In the genomic region with DNA sequence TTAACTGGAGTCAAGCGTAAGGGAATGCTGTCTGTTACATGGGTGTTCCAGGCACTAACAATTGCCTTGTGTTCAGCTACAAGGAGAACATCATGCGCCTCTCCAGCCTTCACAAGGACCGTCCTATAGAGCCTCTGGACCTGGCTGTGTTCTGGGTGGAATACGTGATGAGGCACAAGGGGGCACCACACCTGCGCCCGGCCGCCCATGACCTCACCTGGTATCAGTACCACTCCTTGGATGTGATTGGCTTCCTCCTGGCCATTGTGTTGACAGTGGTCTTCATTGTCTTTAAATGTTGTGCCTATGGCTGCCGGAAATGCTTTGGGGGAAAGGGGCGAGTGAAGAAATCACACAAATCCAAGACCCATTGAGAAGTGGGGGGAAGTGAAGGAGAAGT, we compare ENCODE assay signal across 12 mouse cellular contexts. TPM values are rescaled to one million over a fixed set of nuclear protein-coding genes. Genes with fewer than 3 reads are reported as not detected.
DNase-seq lines count a peak whose midpoint lies in the region; ATAC-seq lines count a peak whose summit lies in the region.
"Had no signal": no experiment of that assay in that cellular context is flagged by ENCODE, and none has a peak within 500 bp of the region (broad histone marks: within the 10 kb centered on the region; RNA-seq: fewer than 3 reads in every experiment).

No protein-coding gene starts in this region.

- peak; percentile 1 for DNase-seq in heart, adult 8-10 months (ENCODE audit: low spot score)
- no peak for DNase-seq in heart, postnatal 36 days
- DNase-seq in midbrain, embryonic 10.5 days (ENCODE audit: low spot score): peak; percentile 20
- DNase-seq in Muller cell, postnatal 12 days (ENCODE audit: inconsistent ontology term): peak; percentile 9
- peak; percentile 40 for DNase-seq in limb, embryonic 11.5 days (ENCODE audit: low spot score)
- no peak for DNase-seq in layer of hippocampus, adult 9-11 months

- H3K9me3 ChIP-seq in midbrain, embryonic 10.5 days (replicated peaks): no peaks in the 10 kb centered on the region; the same call in 1 of the 2 replicates
- peaks cover 47% of the 10 kb centered on the region for H3K9me3 ChIP-seq in midbrain, embryonic 16.5 days (replicated peaks; ENCODE audit: control insufficient read depth, low read length, poor library complexity, severe bottlenecking)
- peaks cover 43% of the 10 kb centered on the region for H3K9me3 ChIP-seq in limb, embryonic 11.5 days (ENCODE audit: control insufficient read depth, low read length)
- H3K9me3 ChIP-seq: G1E had no signal

- 76% methylated on average over 9 of the region's 9 CpGs for WGBS in midbrain, embryonic 10.5 days
- WGBS in midbrain, embryonic 16.5 days: 72% methylated on average over 9 of the region's 9 CpGs
- WGBS in limb, embryonic 11.5 days: 76% methylated on average over 9 of the region's 9 CpGs

- intact Hi-C loops in heart, postnatal 36 days (cut with DNase I): no loop called here

- no peak for ATAC-seq in midbrain, embryonic 16.5 days
- ATAC-seq in limb, embryonic 11.5 days (ENCODE audit: insufficient number of reproducible peaks, low FRiP score, low TSS enrichment, low read depth): no peak
- ATAC-seq in cerebellum, adult (ENCODE audit: insufficient number of reproducible peaks, low FRiP score, low TSS enrichment): no peak

- no peaks in the 10 kb centered on the region for H3K27me3 ChIP-seq in midbrain, embryonic 10.5 days (ENCODE audit: low read depth, poor library complexity, severe bottlenecking)
- no peaks in the 10 kb centered on the region for H3K27me3 ChIP-seq in midbrain, embryonic 16.5 days (ENCODE audit: control insufficient read depth, insufficient read depth, low read depth, low read length)
- no peaks in the 10 kb centered on the region for H3K27me3 ChIP-seq in limb, embryonic 11.5 days (ENCODE audit: control insufficient read depth, insufficient read depth, low read length)
- H3K27me3 ChIP-seq: lung, embryonic 15.5 days had no signal

- H3K36me3 ChIP-seq in midbrain, embryonic 10.5 days: no peaks in the 10 kb centered on the region
- no peaks in the 10 kb centered on the region for H3K36me3 ChIP-seq in midbrain, embryonic 16.5 days (ENCODE audit: control insufficient read depth, insufficient read depth, low read length)
- H3K36me3 ChIP-seq in limb, embryonic 11.5 days (ENCODE audit: control insufficient read depth, insufficient read depth, low read length): no peaks in the 10 kb centered on the region
- H3K36me3 ChIP-seq: G1E; lung, embryonic 15.5 days had no signal

- H3K27ac ChIP-seq in midbrain, embryonic 10.5 days (replicated peaks): no peak overlapping the region
- H3K27ac ChIP-seq in midbrain, embryonic 16.5 days (ENCODE audit: low read length): no peak overlapping the region
- H3K27ac ChIP-seq in limb, embryonic 11.5 days (replicated peaks; ENCODE audit: low read depth, low read length): no peak overlapping the region
- H3K27ac ChIP-seq: lung, embryonic 15.5 days had no signal

- H3K4me2 ChIP-seq in midbrain, embryonic 16.5 days (ENCODE audit: low read length): no peak overlapping the region
- no peak overlapping the region for H3K4me2 ChIP-seq in limb, embryonic 11.5 days (ENCODE audit: low read depth, severe bottlenecking)
- H3K4me2 ChIP-seq: lung, embryonic 15.5 days had no signal

- H3K4me1 ChIP-seq in midbrain, embryonic 10.5 days: no peaks in the 10 kb centered on the region
- H3K4me1 ChIP-seq in midbrain, embryonic 16.5 days (ENCODE audit: control insufficient read depth, insufficient read depth, low read length): no peaks in the 10 kb centered on the region
- H3K4me1 ChIP-seq in limb, embryonic 11.5 days (ENCODE audit: control insufficient read depth, insufficient read depth, low read length): no peaks in the 10 kb centered on the region
- H3K4me1 ChIP-seq: lung, embryonic 15.5 days had no signal

- H3K9ac ChIP-seq in midbrain, embryonic 16.5 days (ENCODE audit: low read depth, low read length): no peak overlapping the region
- no peak overlapping the region for H3K9ac ChIP-seq in limb, embryonic 11.5 days (ENCODE audit: low read length)
- H3K9ac ChIP-seq: lung, embryonic 15.5 days had no signal

- no peak overlapping the region for H3K4me3 ChIP-seq in midbrain, embryonic 10.5 days
- no peak overlapping the region for H3K4me3 ChIP-seq in midbrain, embryonic 16.5 days (ENCODE audit: low read depth, low read length)
- no peak overlapping the region for H3K4me3 ChIP-seq in limb, embryonic 11.5 days (ENCODE audit: low read depth, low read length)
- H3K4me3 ChIP-seq: lung, embryonic 15.5 days had no signal

RNA-seq across cellular contexts. Expression of gene Ugt1a1, which starts 6.3 kb away (rescaled TPM):
- not detected for total RNA-seq in heart, adult 8-10 months (2022)
- total RNA-seq in heart, postnatal 36 days (2021): not detected
- polyA plus RNA-seq in midbrain, embryonic 10.5 days (2016; fragmentation: Nextera tagmentation; extraction: Ambion mirVana): not detected in 2 replicates
- not detected in 2 replicates for polyA plus RNA-seq in midbrain, embryonic 16.5 days (2015; fragmentation: Nextera tagmentation; extraction: Ambion mirVana)
- polyA plus RNA-seq in limb, embryonic 11.5 days (2014; fragmentation: Nextera tagmentation; extraction: Ambion mirVana): not detected in 2 replicates
- total RNA-seq: layer of hippocampus, postnatal 14 days had no signal
- polyA plus RNA-seq: G1E had no signal

RNA-seq across cellular contexts. Expression of gene Mroh2a, which starts 8.7 kb away (rescaled TPM):
- total RNA-seq in heart, adult 8-10 months (2022): under 1 TPM in 1 of 4 experiments, not detected in 3; 0.35 TPM
- total RNA-seq in heart, postnatal 36 days (2021): not detected
- 0.91 and 1.3 TPM in 2 replicates for polyA plus RNA-seq in midbrain, embryonic 10.5 days (2016; fragmentation: Nextera tagmentation; extraction: Ambion mirVana)
- polyA plus RNA-seq in midbrain, embryonic 16.5 days (2015; fragmentation: Nextera tagmentation; extraction: Ambion mirVana): 0.75 and 0.92 TPM in 2 replicates
- polyA plus RNA-seq in limb, embryonic 11.5 days (2014; fragmentation: Nextera tagmentation; extraction: Ambion mirVana): 1.6 and 1.9 TPM in 2 replicates
- polyA plus RNA-seq: G1E had no signal

RNA-seq across cellular contexts. Expression of gene Dnajb3, which starts 12.5 kb away (rescaled TPM):
- total RNA-seq in heart, adult 8-10 months (2022): under 1 TPM; 0.26 to 0.60 (median 0.41) TPM
- under 1 TPM in 1 of 2 experiments, not detected in 1; 0.33 TPM for total RNA-seq in heart, postnatal 36 days (2021)
- 10.7 and 11.1 TPM in 2 replicates for polyA plus RNA-seq in midbrain, embryonic 10.5 days (2016; fragmentation: Nextera tagmentation; extraction: Ambion mirVana)
- 12.8 and 13.1 TPM in 2 replicates for polyA plus RNA-seq in midbrain, embryonic 16.5 days (2015; fragmentation: Nextera tagmentation; extraction: Ambion mirVana)
- 10.7 and 12.8 TPM in 2 replicates for polyA plus RNA-seq in limb, embryonic 11.5 days (2014; fragmentation: Nextera tagmentation; extraction: Ambion mirVana)
- polyA plus RNA-seq: G1E had no signal

RNA-seq across cellular contexts. Expression of gene Ugt1a2, which starts 17.6 kb away (rescaled TPM):
- under 1 TPM in 1 of 4 experiments, not detected in 3; 0.12 TPM for total RNA-seq in heart, adult 8-10 months (2022)
- total RNA-seq in heart, postnatal 36 days (2021): under 1 TPM in 1 of 2 experiments, not detected in 1; 0.14 TPM
- not detected in 2 replicates for polyA plus RNA-seq in midbrain, embryonic 10.5 days (2016; fragmentation: Nextera tagmentation; extraction: Ambion mirVana)
- not detected in 2 replicates for polyA plus RNA-seq in midbrain, embryonic 16.5 days (2015; fragmentation: Nextera tagmentation; extraction: Ambion mirVana)
- not detected in 2 replicates for polyA plus RNA-seq in limb, embryonic 11.5 days (2014; fragmentation: Nextera tagmentation; extraction: Ambion mirVana)
- total RNA-seq: layer of hippocampus, postnatal 14 days had no signal
- polyA plus RNA-seq: G1E; heart, embryonic 16.5 days had no signal

RNA-seq across cellular contexts. Expression of gene Ugt1a5, which starts 52.2 kb away (rescaled TPM):
- under 1 TPM in 3 of 4 experiments, not detected in 1; 0.12 to 0.26 (median 0.22) TPM for total RNA-seq in heart, adult 8-10 months (2022)
- total RNA-seq in heart, postnatal 36 days (2021): under 1 TPM; 0.24 to 0.42 TPM
- not detected in 2 replicates for polyA plus RNA-seq in midbrain, embryonic 10.5 days (2016; fragmentation: Nextera tagmentation; extraction: Ambion mirVana)
- polyA plus RNA-seq in midbrain, embryonic 16.5 days (2015; fragmentation: Nextera tagmentation; extraction: Ambion mirVana): not detected in 2 replicates
- not detected in 2 replicates for polyA plus RNA-seq in limb, embryonic 11.5 days (2014; fragmentation: Nextera tagmentation; extraction: Ambion mirVana)
- total RNA-seq: layer of hippocampus, postnatal 14 days had no signal
- polyA plus RNA-seq: G1E; heart, embryonic 16.5 days; lung, embryonic 15.5 days had no signal

Comparison
In these comparisons a context has a peak if more than half of its experiments do, and no peak if none do; other contexts are left out.
1. DNase-seq: peak in heart, adult 8-10 months (single experiment), midbrain, embryonic 10.5 days (single experiment), Muller cell, postnatal 12 days (single experiment) and limb, embryonic 11.5 days (single experiment); none in heart, postnatal 36 days (0 of 2) and layer of hippocampus, adult 9-11 months (single experiment).